Mouse (Mus musculus) liver, postnatal 0 days (tissue): ENCODE measurements around the gene Arhgap44.

ENCODE experiments used
- CTCF ChIP-seq: sonication (generic); IDR thresholded peaks from 2 replicates; pipeline ENCODE4 v1.5.1; 2016; ENCODE audit warnings: antibody characterized with exemption, low read depth
- EP300 ChIP-seq: IDR thresholded peaks from 2 replicates; pipeline ENCODE4 v1.6.1; 2016; ENCODE audit warnings: antibody characterized with exemption, low read depth, mild to moderate bottlenecking

GRCm38 (mm10) chr11:64972418-64972817 lies 190.3 kb downstream of the Arhgap44 start:
- TF ChIP-seq CTCF (no peak), EP300 (no peak)
